Mouse (Mus musculus): ENCODE results near the gene Adamtsl5.

Adamtsl5 gene

GRCm38 (mm10) chr10:80342749-80343424 lies 5.3 kb downstream of the Adamtsl5 start:
- in situ Hi-C loops (cut with MboI, MseI), result no loop called here

GRCm38 (mm10) chr10:80342305-80342748 lies 5.9 kb downstream of the Adamtsl5 start:
- in situ Hi-C loops (cut with MboI, MseI), result no loop called here

- in situ Hi-C loops (cut with MboI, MseI), result no loop called here
Observed at GRCm38 (mm10) chr10:80341491-80342304, 6.5 kb downstream of the Adamtsl5 start.

- in situ Hi-C loops (cut with MboI, MseI), result no loop called here
Observed at GRCm38 (mm10) chr10:80341026-80341425, 7.2 kb downstream of the Adamtsl5 start.

GRCm38 (mm10) chr10:80339941-80340750 lies 8.1 kb downstream of the Adamtsl5 start:
- in situ Hi-C loops (cut with MboI, MseI), result no loop called here

GRCm38 (mm10) chr10:80336263-80336662 lies 11.9 kb downstream of the Adamtsl5 start:
- in situ Hi-C loops (cut with MboI, MseI), result no loop called here

- in situ Hi-C loops (cut with MboI, MseI), result no loop called here
Observed at GRCm38 (mm10) chr10:80332525-80332989, 15.7 kb downstream of the Adamtsl5 start.

- in situ Hi-C loops (cut with MboI, MseI), result no loop called here
Observed at GRCm38 (mm10) chr10:80331636-80332524, 16.3 kb downstream of the Adamtsl5 start.

GRCm38 (mm10) chr10:80330888-80331287 lies 17.3 kb downstream of the Adamtsl5 start:
- in situ Hi-C loops (cut with MboI, MseI), result no loop called here

GRCm38 (mm10) chr10:80330084-80330483 lies 18.1 kb downstream of the Adamtsl5 start:
- in situ Hi-C loops (cut with MboI, MseI), result no loop called here

GRCm38 (mm10) chr10:80329273-80330081 lies 18.7 kb downstream of the Adamtsl5 start, which contains the start of the genes Pcsk4 and Reep6:
TSS of gene Pcsk4 (minus strand) at chr10:80329498.
TSS of gene Reep6 (plus strand) at chr10:80329953.
- in situ Hi-C loops (cut with MboI, MseI), result no loop called here

GRCm38 (mm10) chr10:80325045-80325444 lies 23.2 kb downstream of the Adamtsl5 start:
- in situ Hi-C loops (cut with MboI, MseI), result no loop called here

- in situ Hi-C loops (cut with MboI, MseI), result no loop called here
Observed at GRCm38 (mm10) chr10:80324120-80325037, 23.8 kb downstream of the Adamtsl5 start.

- in situ Hi-C loops (cut with MboI, MseI), result no loop called here
Observed at GRCm38 (mm10) chr10:80323261-80324119, 24.7 kb downstream of the Adamtsl5 start.

GRCm38 (mm10) chr10:80322811-80323211 lies 25.4 kb downstream of the Adamtsl5 start:
- in situ Hi-C loops (cut with MboI, MseI), result no loop called here

- in situ Hi-C loops (cut with MboI, MseI), result no loop called here
Observed at GRCm38 (mm10) chr10:80321670-80322581, 26.3 kb downstream of the Adamtsl5 start.
